12 mouse cellular contexts compared by ENCODE assay signal in genomic region chr15:86309213-86309829, GRCm38 (mm10).
DNase-seq lines count a peak whose midpoint lies in the region; ATAC-seq and TF ChIP-seq lines count a peak whose summit lies in the region.
"Had no signal": no experiment of that assay in that cellular context is flagged by ENCODE, and none has a peak within 500 bp of the region (broad histone marks: within the 10 kb centered on the region; RNA-seq: fewer than 3 reads in every experiment).

No protein-coding gene starts in this region.

- no peak overlapping the region for H3K4me3 ChIP-seq in forebrain, embryonic 15.5 days
- H3K4me3 ChIP-seq in forebrain, embryonic 10.5 days, result no peak overlapping the region
- H3K4me3 ChIP-seq in heart, adult 2 months, result no peak overlapping the region
- no peak overlapping the region for H3K4me3 ChIP-seq in kidney, embryonic 14.5 days (ENCODE audit: low read length)
- H3K4me3 ChIP-seq: liver, embryonic 15.5 days had no signal

- H3K9me3 ChIP-seq in forebrain, embryonic 15.5 days, result no peaks in the 10 kb centered on the region
- H3K9me3 ChIP-seq in forebrain, embryonic 10.5 days, result peaks cover 3% of the 10 kb centered on the region; the same call in 1 of the 2 replicates
- H3K9me3 ChIP-seq in kidney, embryonic 14.5 days (ENCODE audit: control insufficient read depth, low read length), result no peaks in the 10 kb centered on the region
- H3K9me3 ChIP-seq: liver, embryonic 15.5 days had no signal

- H3K4me2 ChIP-seq in forebrain, embryonic 15.5 days (replicated peaks), result no peak overlapping the region
- H3K4me2 ChIP-seq in kidney, embryonic 14.5 days (replicated peaks; ENCODE audit: low read depth, low read length), result no peak overlapping the region
- H3K4me2 ChIP-seq: liver, embryonic 15.5 days had no signal

- peak; percentile 75 for ATAC-seq in forebrain, embryonic 15.5 days (replicated peaks)
- no peak for ATAC-seq in kidney, embryonic 14.5 days (ENCODE audit: low FRiP score, low TSS enrichment)
- ATAC-seq: intestine, postnatal 0 days had no signal

- intact Hi-C loops in heart, adult 2 months (cut with DNase I), result no loop called here

- H3K27me3 ChIP-seq in forebrain, embryonic 15.5 days, result no peaks in the 10 kb centered on the region
- H3K27me3 ChIP-seq in forebrain, embryonic 10.5 days (ENCODE audit: poor library complexity, severe bottlenecking), result no peaks in the 10 kb centered on the region
- no peaks in the 10 kb centered on the region for H3K27me3 ChIP-seq in heart, adult 2 months (ENCODE audit: control insufficient read depth, insufficient read depth, low read length)
- no peaks in the 10 kb centered on the region for H3K27me3 ChIP-seq in kidney, embryonic 14.5 days (ENCODE audit: control insufficient read depth, insufficient read depth, low read length)
- H3K27me3 ChIP-seq: liver, embryonic 15.5 days had no signal

- no peak overlapping the region for H3K9ac ChIP-seq in forebrain, embryonic 15.5 days (replicated peaks)
- H3K9ac ChIP-seq in heart, adult 2 months (ENCODE audit: low read depth, low read length), result no peak overlapping the region
- no peak overlapping the region for H3K9ac ChIP-seq in kidney, embryonic 14.5 days (ENCODE audit: low read depth, low read length)
- H3K9ac ChIP-seq: liver, embryonic 15.5 days had no signal

- TF ChIP-seq EP300 in heart, adult 2 months (IDR thresholded peaks at IDR 0.05; ENCODE audit: insufficient read depth, low read depth, low read length), result no peak

- H3K79me2 ChIP-seq in heart, adult 2 months (replicated peaks; ENCODE audit: control insufficient read depth, insufficient read depth, low read length), result no peaks in the 10 kb centered on the region

- TF ChIP-seq CTCF in heart, adult 2 months (IDR thresholded peaks at IDR 0.05), result no peak

- peaks cover 5% of the 10 kb centered on the region; the same call in 1 of the 2 replicates for H3K36me3 ChIP-seq in forebrain, embryonic 15.5 days
- peaks cover 10% of the 10 kb centered on the region for H3K36me3 ChIP-seq in forebrain, embryonic 10.5 days (replicated peaks)
- no peaks in the 10 kb centered on the region; the same call in 1 of the 2 replicates for H3K36me3 ChIP-seq in heart, adult 2 months (ENCODE audit: control insufficient read depth, insufficient read depth, low read length)
- peaks cover 4% of the 10 kb centered on the region; the same call in 1 of the 2 replicates for H3K36me3 ChIP-seq in kidney, embryonic 14.5 days (ENCODE audit: control insufficient read depth, insufficient read depth, low read length)

- H3K4me1 ChIP-seq in forebrain, embryonic 15.5 days, result 0 out of 2 replicates have a peak, but pooled peaks cover 5% of the 10 kb centered on the region
- H3K4me1 ChIP-seq in forebrain, embryonic 10.5 days, result no peaks in the 10 kb centered on the region
- H3K4me1 ChIP-seq in heart, adult 2 months (ENCODE audit: control insufficient read depth, insufficient read depth, low read length), result no peaks in the 10 kb centered on the region
- H3K4me1 ChIP-seq in kidney, embryonic 14.5 days (ENCODE audit: control insufficient read depth, insufficient read depth, low read length), result no peaks in the 10 kb centered on the region
- H3K4me1 ChIP-seq: liver, embryonic 15.5 days had no signal

- DNase-seq in forebrain, embryonic 10.5 days (ENCODE audit: extremely low spot score, low spot score), result no peak
- DNase-seq in cerebellum, adult 9-10 months, result peak; percentile 44
- DNase-seq in layer of hippocampus, postnatal 36 days, result peak; percentile 55 to 75
- peak; percentile 68 to 75 for DNase-seq in right cerebral cortex, postnatal 36 days (ENCODE audit: low spot score in 2 of 2)
- DNase-seq in lung, postnatal 36 days, result no peak
- no peak for DNase-seq in heart, adult 2 months
- DNase-seq: adrenal gland, postnatal 14 days; heart, postnatal 14 days had no signal

- peak overlapping the region; percentile 8; the same call in 1 of the 2 replicates for H3K27ac ChIP-seq in forebrain, embryonic 15.5 days (replicated peaks)
- H3K27ac ChIP-seq in forebrain, embryonic 10.5 days, result no peak overlapping the region
- H3K27ac ChIP-seq in heart, adult 2 months, result no peak overlapping the region
- no peak overlapping the region for H3K27ac ChIP-seq in kidney, embryonic 14.5 days (ENCODE audit: low read depth, low read length)
- H3K27ac ChIP-seq: liver, embryonic 15.5 days had no signal

- TF ChIP-seq POLR2A in heart, adult 2 months (IDR thresholded peaks at IDR 0.05; ENCODE audit: insufficient read depth, low read depth, low read length), result no peak

- 71% methylated on average over 5 of the region's 5 CpGs for WGBS in forebrain, embryonic 15.5 days
- WGBS in forebrain, embryonic 10.5 days, result 90% methylated on average over 5 of the region's 5 CpGs
- 87% methylated on average over 5 of the region's 5 CpGs for WGBS in heart, adult 2 months
- 86% methylated on average over 5 of the region's 5 CpGs for WGBS in kidney, embryonic 14.5 days

Comparison
In these comparisons a context has a peak if more than half of its experiments do, and no peak if none do; other contexts are left out.
1. DNase-seq: peak in cerebellum, adult 9-10 months (single experiment), layer of hippocampus, postnatal 36 days (2 of 2) and right cerebral cortex, postnatal 36 days (2 of 2); none in forebrain, embryonic 10.5 days (single experiment), lung, postnatal 36 days (single experiment) and heart, adult 2 months (0 of 2).